Mouse (Mus musculus) ZHBTc4 (cell line): ENCODE data around the gene Gal3st3.
"Not testable (repeated sequence)": the region's sequence is repeated elsewhere in the genome, so short reads cannot be mapped to it uniquely, and the experiment has no call there.

Experiments used
- DNase-seq: peaks from one replicate; pipeline ENCODE4 v3.0.0-alpha.2; 2011; ENCODE audit warnings: low read depth, low spot score

Gal3st3 gene

DNA sequence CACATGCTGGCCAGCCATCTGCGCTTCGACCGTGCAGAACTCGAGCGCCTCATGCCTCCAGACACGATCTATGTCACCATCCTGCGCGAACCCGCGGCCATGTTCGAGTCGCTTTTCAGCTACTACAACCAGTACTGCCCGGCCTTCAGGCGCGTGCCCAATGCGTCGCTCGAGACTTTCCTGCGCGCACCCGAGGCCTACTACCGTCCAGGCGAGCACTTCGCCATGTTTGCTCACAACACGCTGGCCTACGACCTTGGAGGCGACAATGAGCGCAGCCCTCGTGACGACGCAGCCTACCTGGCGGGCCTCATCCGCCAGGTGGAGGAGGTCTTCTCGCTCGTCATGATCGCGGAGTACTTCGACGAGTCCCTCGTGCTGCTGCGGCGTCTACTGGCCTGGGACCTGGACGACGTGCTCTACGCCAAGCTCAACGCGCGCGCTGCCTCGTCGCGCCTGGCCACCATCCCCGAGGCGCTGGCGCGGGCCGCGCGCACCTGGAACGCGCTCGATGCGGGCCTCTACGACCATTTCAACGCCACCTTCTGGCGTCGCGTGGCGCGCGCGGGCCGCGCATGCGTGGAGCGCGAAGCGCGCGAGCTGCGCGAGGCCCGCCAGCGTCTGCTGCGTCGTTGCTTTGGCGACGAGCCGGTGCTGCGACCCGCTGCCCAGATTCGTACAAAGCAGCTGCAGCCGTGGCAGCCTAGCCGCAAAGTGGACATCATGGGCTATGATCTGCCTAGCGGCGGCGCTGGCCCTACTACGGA, 9.0 kb downstream of the Gal3st3 start:
- DNase-seq: peak; percentile 92

DNA sequence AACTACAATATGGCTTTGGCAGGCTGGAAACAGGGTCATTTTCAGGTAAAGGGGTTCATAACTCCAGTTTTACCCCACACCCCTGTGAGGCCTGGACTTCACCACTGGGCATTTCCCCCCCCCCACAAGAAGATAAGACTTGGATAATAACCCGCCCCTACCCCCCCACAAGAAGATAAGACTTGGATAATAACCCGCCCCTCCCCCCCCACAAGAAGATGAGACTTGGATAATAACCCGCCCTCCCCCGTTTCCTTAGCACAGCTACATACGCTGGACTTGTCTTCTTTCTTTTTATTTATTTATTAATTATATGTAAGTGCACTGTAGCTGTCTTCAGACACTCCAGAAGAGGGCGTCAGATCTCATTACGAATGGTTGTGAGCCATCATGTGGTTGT, 10.9 kb downstream of the Gal3st3 start:
- peak; percentile 85 for DNase-seq

DNA sequence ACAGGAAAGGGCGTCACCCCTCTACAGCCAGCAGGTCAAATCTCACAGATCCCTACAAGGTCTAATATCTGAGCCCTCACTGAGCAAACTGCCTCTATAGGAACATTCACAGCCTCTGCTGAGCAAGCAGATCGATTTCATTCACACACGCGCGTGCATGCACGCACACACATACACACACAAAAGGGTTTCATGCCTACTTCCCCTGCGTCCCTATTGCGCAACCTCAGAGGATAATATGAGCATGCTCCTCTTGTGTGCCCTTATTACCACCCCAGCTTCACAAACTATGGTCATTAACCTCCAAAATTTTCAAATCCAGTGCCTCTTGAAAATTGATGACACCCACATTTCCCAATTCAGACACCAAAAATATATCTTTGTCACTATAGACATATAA, 15.1 kb downstream of the Gal3st3 start:
- DNase-seq: no peak

DNA sequence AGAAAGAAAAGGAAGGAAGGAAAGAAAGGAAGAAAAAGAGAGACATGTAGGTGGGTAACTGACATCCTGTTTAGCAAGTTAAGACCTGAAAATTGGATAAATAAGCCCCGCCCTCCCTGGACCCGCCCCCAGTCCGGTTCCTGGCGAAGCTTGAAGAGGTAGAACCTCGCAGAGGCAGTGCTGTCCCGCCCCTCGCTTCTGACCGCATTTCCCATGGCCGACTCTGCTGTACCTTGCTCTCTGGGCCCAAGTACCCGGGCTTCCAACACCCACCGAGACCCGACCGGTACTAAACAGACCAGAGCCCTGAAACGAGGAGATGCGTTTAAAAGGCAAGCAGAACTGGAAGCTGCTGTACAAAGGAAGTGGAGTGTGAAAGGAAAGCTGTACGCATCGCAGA, 25.7 kb downstream of the Gal3st3 start:
- peak; percentile 62 for DNase-seq

GRCm38 (mm10) chr19:5327970-5328369, 29.8 kb downstream of the Gal3st3 start:
- no peak for DNase-seq

- DNase-seq: no peak
Observed at GRCm38 (mm10) chr19:5334741-5335140, 36.6 kb downstream of the Gal3st3 start.

DNA sequence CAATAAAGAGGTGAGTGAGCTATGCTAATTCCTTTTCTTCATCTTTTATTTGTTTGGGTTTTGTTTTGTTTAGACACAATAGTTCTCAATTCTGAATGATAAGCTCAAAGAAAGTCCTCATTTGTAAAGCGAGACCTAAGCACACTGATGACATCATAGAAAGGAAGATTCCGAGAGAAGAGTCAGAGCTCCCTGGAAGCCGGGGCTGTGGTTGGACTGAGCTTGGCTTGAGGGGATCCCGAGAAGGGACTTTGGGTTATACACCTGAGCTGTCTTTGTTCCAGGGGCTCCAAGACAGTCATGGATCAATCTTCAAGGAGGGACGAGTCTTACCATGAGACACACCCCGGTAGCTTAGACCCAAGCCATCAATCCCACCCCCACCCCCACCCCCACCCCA, 37.3 kb downstream of the Gal3st3 start, which contains the start of gene Catsper1:
Gene Catsper1 (plus strand): TSS at position 301 of the 400 bp plus-strand sequence.
- no peak for DNase-seq

DNA sequence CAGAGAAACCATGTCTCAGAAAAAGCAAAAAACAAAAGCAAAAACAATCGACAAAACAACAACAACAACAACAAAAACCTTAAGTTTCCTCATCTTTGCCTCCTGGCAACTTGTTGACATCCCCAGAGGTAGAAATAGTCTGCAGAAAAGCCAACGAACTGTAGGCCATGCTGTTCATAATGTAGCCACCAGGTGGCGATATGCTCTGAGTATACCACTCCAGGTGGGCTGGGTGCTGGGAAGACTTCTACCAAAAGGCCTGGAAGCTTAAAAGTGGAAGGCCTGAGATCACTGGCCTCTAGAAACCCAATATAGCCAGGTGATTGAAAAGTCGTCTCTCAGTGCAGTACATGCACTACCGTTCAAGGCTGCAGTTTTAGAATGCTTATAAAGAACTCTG, 39.8 kb downstream of the Gal3st3 start:
- DNase-seq: peak; percentile 89

- DNase-seq: no peak
Observed at GRCm38 (mm10) chr19:5341360-5341759, 43.2 kb downstream of the Gal3st3 start.

DNA sequence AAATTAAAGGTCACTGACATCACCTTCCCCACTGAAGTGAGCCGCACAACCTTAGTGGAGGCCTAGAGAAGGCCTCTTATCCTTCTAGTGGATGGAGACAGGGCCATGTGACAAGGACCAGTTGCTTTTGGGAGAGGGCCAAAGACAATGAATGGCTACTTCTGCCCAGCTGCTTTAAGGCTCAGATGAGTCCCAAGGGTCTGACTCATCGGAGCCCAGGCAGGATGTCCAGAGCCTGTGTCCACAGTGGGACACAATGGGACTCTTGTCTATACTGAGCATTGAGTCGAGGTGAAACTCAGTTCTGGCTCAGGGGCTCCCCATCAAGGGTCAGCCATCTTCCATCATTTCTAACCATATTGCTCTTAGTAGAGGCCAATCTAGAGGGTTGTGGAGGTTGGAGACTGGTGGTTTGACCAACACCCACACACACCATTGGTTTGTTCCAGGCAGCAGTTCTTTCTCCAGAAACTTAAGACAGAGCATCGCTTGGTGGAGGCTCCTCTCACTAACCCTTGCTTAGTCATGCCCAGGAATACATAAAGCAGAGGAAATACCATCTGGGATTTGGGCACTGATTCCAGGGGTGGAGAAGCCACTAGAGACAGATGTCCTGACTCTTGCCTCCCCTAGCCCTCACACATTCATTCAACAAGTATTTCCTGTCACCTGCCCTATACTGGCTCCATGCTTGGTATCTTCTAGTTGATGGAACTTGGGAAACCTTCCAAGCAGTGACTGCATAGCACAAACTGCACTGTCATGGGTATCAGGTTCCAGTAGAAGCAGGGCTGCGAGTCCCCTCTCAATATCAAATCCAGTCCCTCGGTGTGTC, 47.4 kb downstream of the Gal3st3 start:
- no peak for DNase-seq

- DNase-seq: no peak
Observed at GRCm38 (mm10) chr19:5348064-5348463, 49.9 kb downstream of the Gal3st3 start.

DNA sequence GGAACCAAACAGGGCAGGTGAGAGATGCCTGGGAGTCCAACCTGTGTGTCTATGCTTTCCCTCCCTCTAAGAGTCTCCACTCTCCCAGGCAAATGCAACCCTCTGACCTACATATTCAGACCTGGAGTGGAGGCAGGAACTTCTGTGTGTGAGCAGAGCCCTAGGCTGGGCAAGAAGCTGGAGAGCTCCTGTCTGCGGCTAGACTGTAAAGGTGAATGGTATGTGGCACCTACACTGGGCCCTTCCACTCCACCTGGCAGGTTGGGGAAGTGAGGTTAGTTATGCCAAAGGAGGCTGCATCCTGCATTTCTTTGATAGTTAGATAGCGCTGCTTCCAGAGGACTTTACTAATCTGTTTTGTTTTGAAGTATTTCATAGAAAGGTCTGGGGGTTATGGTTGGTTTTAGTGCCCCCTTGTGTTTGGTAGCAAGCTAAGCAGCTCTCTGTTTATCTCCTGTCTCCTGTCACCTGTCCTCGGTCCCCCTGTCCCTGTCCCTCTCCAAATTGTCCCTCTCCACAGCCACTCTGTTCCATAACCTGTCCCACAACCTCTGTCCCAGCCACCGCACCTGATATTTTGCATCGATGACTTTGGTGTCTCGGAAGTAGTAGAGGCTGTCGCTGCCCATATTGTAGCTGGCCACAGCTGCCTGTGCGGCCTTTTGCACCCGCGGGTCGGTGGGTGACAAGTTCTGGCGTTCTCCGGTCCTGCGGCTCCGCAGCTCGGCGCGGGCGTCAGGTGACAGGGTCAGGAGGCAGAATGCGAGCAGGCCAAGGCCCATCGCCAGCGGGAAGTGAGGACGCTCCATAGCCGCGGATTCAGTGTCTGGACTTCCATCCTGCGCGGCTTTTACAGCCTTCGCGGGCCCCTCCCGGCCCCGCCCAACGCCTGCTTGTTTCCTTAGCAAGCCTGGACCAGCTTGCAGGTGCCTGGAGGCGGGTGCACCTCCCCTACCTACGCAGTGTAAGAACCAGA, 50.7 kb downstream of the Gal3st3 start:
- DNase-seq: peak; percentile 50

DNA sequence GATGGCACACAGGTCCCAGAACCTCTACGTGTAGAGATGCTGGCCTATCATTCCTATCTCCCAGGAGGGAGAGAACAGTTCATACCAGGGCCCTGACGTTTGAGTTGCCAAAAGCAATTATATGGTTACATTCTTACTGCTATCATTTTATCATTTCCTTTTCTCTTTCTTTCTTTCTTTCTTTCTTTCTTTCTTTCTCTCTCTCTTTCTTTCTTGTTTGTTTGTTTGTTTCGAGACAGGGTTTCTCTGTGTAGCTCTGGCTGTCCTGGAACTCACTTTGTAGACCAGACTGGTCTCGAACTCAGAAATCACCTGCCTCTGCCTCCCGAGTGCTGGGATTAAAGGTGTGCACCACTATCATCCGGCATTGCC, 51.4 kb downstream of the Gal3st3 start, which contains the start of gene Cst6:
Gene Cst6 (minus strand): TSS at position 73 of the 372 bp plus-strand sequence.
- not testable (repeated sequence) for DNase-seq

GRCm38 (mm10) chr19:5353609-5354008, 55.5 kb downstream of the Gal3st3 start:
- DNase-seq: no peak

GRCm38 (mm10) chr19:5356080-5356479, 57.9 kb downstream of the Gal3st3 start:
- DNase-seq: peak; percentile 63
